Mouse (Mus musculus): ENCODE measurements at regions not wholly inside any gene's neighbourhood (a gene's known extent, or its start where the extent isn't known, plus 50 kb on each side); places are given as distances from the start of the nearest gene placed in this dataset.

DNA sequence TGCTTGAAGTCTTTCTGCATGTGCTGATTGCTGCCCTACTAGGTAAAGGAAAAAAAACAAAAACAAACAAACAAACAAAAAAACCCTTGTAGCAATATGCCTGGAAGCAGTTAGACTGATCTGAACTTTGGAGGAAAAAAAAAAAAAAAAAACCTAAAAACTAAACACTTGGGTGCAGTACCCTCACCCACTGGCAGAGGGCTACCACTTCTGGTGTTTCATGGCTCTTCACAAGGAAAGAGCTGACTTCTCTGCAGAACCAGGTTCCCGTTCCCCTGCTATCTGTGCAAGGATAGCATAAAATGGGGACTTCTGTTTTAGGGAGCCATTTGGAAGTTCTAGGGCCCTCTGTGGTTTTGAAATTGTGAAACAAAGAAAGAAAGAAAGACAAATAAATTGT, 52.2 kb upstream of the Otud4 start:
- peak; percentile 9 to 14 for DNase-seq (ENCODE audit: low spot score in 2 of 2)
- intact Hi-C loops (cut with DNase I) = no loop called here

DNA sequence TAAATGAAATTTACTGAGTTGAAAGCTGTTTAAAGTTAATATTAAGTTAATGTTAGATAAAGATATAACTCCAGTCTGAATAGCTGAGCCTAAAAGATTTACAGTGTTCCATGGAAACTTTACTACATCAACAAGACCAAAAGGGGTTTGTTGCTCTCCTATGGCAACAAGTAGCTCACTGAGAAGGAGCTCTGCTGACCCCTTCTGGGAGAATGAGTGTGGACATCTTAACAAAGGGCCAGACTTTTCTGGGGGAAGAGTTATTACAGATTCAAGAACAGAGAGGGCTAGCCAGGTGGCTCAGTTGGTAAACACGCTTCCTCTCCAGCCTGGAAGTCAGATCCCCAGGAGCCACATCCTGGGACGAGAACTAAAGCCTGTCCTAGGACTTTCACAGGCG, 54.5 kb upstream of the Otud4 start:
- peak; percentile 26 to 28 for DNase-seq (ENCODE audit: low spot score in 2 of 2)
- intact Hi-C loops (cut with DNase I) = loop anchor here (2.0 to 5.0 kb wide), 2 partner anchors 188 to 288 kb away; partner anchors contain the start of gene Smad1

- intact Hi-C loops (cut with DNase I) = loop anchor here (5.0 kb wide), 1 partner anchor 186 kb away; the partner anchor contains the start of gene Smad1
- DNase-seq (ENCODE audit: low spot score in 2 of 2) = no peak
Observed at GRCm38 (mm10) chr8:79583326-79583725, 56.1 kb upstream of the Otud4 start.

- no peak for DNase-seq (ENCODE audit: low spot score in 2 of 2)
- intact Hi-C loops (cut with DNase I) = loop anchor here (5.0 kb wide), 1 partner anchor 185 kb away; the partner anchor contains the start of gene Smad1
Observed at GRCm38 (mm10) chr8:79582195-79582594, 57.2 kb upstream of the Otud4 start.

DNA sequence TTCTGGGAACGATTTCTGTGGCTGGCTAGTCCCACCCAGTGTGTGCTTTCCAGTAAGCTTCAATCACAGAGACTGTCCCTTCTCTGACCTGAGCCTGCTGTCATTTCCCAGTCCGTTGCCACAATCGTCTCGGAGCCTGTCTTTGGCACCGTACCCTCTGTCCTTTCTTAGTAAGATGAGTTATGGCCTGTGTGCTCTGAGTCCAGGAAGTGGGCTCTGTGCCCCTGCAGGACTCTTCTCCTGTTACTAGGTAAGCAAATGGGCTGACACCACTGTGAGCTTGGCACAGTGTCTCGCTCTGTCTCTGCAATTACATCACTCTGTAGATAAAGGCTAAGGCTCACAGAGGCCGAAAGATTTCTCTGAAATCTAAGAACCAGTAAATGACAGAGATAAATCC, 63.3 kb upstream of the Otud4 start:
- no peak for DNase-seq (ENCODE audit: low spot score in 2 of 2)
- intact Hi-C loops (cut with DNase I) = no loop called here

DNA sequence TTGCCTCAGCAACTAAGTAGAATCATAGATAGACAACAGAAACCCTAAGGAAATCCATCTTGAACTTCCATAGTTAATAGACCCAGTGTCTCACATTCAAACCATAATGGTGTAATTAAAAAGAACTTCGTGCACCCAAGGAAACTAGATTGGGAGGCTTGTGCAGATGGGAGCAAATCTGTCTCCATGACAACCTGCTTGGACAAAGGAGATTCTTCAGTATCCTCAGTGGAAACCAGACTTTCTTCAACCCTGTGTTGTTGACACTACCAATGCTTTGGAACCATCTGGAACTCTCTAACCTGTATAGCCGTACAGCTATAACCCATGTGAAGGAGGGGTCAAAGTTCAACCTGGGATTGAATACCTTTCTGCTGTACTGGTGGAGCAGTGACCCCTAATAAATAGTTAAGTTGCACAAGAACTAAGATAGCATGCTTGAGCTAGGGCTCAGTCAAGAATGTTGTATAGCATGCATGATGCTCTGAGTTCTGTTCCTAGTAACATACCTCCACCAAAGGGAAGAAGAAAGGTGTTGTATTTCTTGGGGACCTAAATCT, 64.2 kb upstream of the Otud4 start:
- intact Hi-C loops (cut with DNase I) = no loop called here
- no peak for DNase-seq (ENCODE audit: low spot score in 2 of 2)

- intact Hi-C loops (cut with DNase I) = no loop called here
- DNase-seq (ENCODE audit: low spot score in 2 of 2) = no peak
Observed at GRCm38 (mm10) chr8:79573491-79573890, 65.9 kb upstream of the Otud4 start.

GRCm38 (mm10) chr8:79572526-79572925, 66.9 kb upstream of the Otud4 start:
- intact Hi-C loops (cut with DNase I) = no loop called here
- DNase-seq (ENCODE audit: low spot score in 2 of 2) = no peak

GRCm38 (mm10) chr8:79563101-79563500, 76.3 kb upstream of the Otud4 start:
- no peak for DNase-seq (ENCODE audit: low spot score in 2 of 2)
- intact Hi-C loops (cut with DNase I) = no loop called here

- no peak for DNase-seq (ENCODE audit: low spot score in 2 of 2)
- intact Hi-C loops (cut with DNase I) = no loop called here
Observed at GRCm38 (mm10) chr8:79562669-79563068, 76.7 kb upstream of the Otud4 start.

DNA sequence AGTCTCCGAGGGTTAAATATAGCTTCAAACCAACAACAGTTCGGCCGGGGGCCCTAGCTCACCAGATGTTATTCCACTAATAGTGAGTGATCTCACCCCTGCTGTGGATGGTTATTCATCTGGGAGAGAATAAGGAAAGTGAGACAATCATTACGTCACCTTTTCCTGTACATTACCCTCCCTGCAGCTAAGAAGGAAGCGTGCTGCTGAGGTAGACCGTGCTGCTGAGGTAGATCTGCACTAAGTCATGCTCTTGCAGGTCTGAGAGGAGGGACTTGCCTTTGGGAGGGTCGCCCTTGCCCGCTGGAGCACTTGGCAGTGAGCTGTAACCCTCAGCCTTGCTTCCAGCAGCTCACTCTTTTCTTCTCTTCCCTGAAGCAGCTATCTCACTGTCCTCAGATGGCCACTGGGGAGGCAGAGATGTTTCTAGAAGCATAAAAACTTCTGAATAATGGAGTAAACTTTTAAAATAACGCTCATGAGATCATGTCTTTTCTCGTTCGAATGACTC, 77.3 kb upstream of the Otud4 start:
- peak; percentile 16 to 20 for DNase-seq (ENCODE audit: low spot score in 2 of 2)
- intact Hi-C loops (cut with DNase I) = no loop called here

DNA sequence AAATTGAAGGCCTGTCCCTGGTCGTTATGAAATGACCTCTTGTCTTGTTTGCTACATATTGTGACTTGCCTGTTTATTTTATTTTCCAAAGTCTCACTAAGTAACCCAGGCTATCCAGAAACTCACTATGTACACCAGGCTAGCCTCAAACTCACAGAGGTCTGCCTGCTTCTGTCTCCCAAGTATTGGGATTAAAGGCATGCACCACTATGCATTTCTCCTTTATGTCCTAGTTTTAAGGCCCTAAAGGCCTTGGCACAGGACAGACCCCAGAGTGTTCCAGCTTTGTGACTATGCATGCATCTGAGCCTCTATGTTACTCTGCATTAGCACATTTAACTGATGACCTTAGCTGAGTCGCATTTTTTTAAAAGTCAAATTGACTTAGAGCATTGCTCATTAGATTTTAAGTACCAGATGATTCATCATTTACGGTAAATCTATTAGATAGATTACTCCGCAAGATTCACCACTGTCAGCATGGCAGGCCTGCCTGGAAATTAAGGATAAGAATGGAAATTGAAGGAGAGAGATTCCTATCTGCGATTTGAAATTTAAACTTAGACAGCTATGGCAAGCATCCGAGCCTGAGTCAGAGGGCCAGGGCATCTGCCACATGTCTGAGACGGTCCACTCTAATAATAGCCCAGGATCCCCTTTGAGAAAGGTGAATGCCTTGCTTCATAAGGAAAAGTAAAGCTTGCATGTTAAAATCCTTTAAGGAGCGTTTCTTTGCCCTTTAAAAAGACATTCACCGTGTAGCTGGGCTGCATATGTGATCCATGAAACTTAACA, 78.0 kb upstream of the Otud4 start:
- DNase-seq (ENCODE audit: low spot score in 2 of 2) = no peak
- intact Hi-C loops (cut with DNase I) = no loop called here

DNA sequence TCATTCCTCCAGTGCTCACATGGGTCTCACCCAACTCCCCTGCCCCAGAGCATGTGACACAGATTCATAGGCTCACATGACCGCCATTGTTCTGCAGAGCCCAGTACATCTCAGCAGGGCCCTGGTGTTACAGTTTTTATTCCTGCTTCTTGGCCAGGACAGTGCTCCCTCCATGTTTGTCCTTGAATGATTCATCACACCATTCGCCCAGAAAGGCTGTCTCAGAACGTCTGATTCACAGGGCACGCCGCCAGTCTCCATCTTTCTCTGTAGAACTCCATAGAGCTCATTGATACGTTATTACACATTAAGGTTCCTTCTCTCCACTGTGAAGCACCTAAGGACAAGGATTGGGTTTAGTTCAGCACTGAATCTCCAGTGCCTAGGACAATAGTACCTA, 79.9 kb upstream of the Otud4 start:
- peak; percentile 16 to 28 for DNase-seq (ENCODE audit: low spot score in 2 of 2)
- intact Hi-C loops (cut with DNase I) = no loop called here

GRCm38 (mm10) chr8:79554311-79554710, 85.1 kb upstream of the Otud4 start:
- DNase-seq (ENCODE audit: low spot score in 2 of 2) = no peak
- intact Hi-C loops (cut with DNase I) = no loop called here

GRCm38 (mm10) chr8:79550151-79550550, 89.3 kb upstream of the Otud4 start:
- intact Hi-C loops (cut with DNase I) = no loop called here
- no peak for DNase-seq (ENCODE audit: low spot score in 2 of 2)

- intact Hi-C loops (cut with DNase I) = no loop called here
- DNase-seq (ENCODE audit: low spot score in 2 of 2) = no peak
Observed at GRCm38 (mm10) chr8:79548156-79548555, 91.3 kb upstream of the Otud4 start.

- intact Hi-C loops (cut with DNase I) = no loop called here
- DNase-seq (ENCODE audit: low spot score in 2 of 2) = no peak
Observed at GRCm38 (mm10) chr8:79545866-79546373, 93.5 kb upstream of the Otud4 start.

- intact Hi-C loops (cut with DNase I) = no loop called here
- no peak for DNase-seq (ENCODE audit: low spot score in 2 of 2)
Observed at GRCm38 (mm10) chr8:79542461-79542860, 97.0 kb upstream of the Otud4 start.

- intact Hi-C loops (cut with DNase I) = no loop called here
Observed at GRCm38 (mm10) chr8:79540053-79540452, 99.4 kb upstream of the Otud4 start.

GRCm38 (mm10) chr8:79534271-79534889, 105.0 kb upstream of the Otud4 start:
- peak; percentile 8 to 9 for DNase-seq (ENCODE audit: low spot score in 2 of 2)
- intact Hi-C loops (cut with DNase I) = no loop called here

More at GRCm38 (mm10) chr8:79540053-79540452, 99.4 kb upstream of the Otud4 start:
- DNase-seq (ENCODE audit: low spot score in 2 of 2) = no peak

Data from left cerebral cortex, postnatal 36 days (tissue).